In genomic region chr1:128416584-128417532, GRCm38 (mm10) we compare ENCODE assay signal across 8 mouse cellular contexts. TPM values are rescaled to one million over a fixed set of nuclear protein-coding genes. Genes with fewer than 3 reads are reported as not detected.
DNase-seq lines count a peak whose midpoint lies in the region; ATAC-seq and TF ChIP-seq lines count a peak whose summit lies in the region.

Dars (minus strand) TSS chr1:128417368.

- H3K27me3 ChIP-seq in hindbrain, postnatal 0 days (ENCODE audit: insufficient read depth, low read length), result no peaks in the 10 kb centered on the region

- H3K4me2 ChIP-seq in hindbrain, postnatal 0 days (ENCODE audit: low read depth, low read length), result peak within 1 kb of the TSS; percentile 82

- no peak for TF ChIP-seq CTCF in gastrocnemius, adult 2 months (IDR thresholded peaks at IDR 0.05)
- no peak for TF ChIP-seq CTCF in hindbrain, postnatal 0 days (IDR thresholded peaks at IDR 0.05; ENCODE audit: low read depth)
- TF ChIP-seq CTCF in left cerebral cortex, adult 2 months (IDR thresholded peaks at IDR 0.05), result no peak

- peak within 1 kb of the TSS; percentile 96 for H3K27ac ChIP-seq in gastrocnemius, adult 2 months
- peak within 1 kb of the TSS; percentile 94 for H3K27ac ChIP-seq in hindbrain, postnatal 0 days
- H3K27ac ChIP-seq in left cerebral cortex, adult 2 months, result peak within 1 kb of the TSS; percentile 94

- peak within 1 kb of the TSS; percentile 86 for H3K4me3 ChIP-seq in gastrocnemius, adult 2 months
- H3K4me3 ChIP-seq in hindbrain, postnatal 0 days (ENCODE audit: low read length), result peak within 1 kb of the TSS; percentile 73
- H3K4me3 ChIP-seq in left cerebral cortex, adult 2 months, result peak within 1 kb of the TSS; percentile 97

- no peaks in the 10 kb centered on the region for H3K9me3 ChIP-seq in hindbrain, postnatal 0 days (ENCODE audit: low read length)

- no peaks in the 10 kb centered on the region; the same call in 1 of the 2 replicates for H3K36me3 ChIP-seq in hindbrain, postnatal 0 days (ENCODE audit: insufficient read depth, low read length)

- peak; percentile 97 for ATAC-seq in hindbrain, postnatal 0 days
- ATAC-seq in megakaryocyte, adult 5-6 weeks (ENCODE audit: poor library complexity, severe bottlenecking), result peak; percentile 94

- H3K9ac ChIP-seq in hindbrain, postnatal 0 days (replicated peaks; ENCODE audit: low read length), result peak within 1 kb of the TSS; percentile 98

- WGBS in hindbrain, postnatal 0 days, result under 1% methylated on average over 61 of the region's 68 CpGs

- intact Hi-C loops in gastrocnemius, adult 2 months (cut with DNase I), result loop anchor here (5.0 kb wide), 1 partner anchor 40 kb away; no protein-coding TSS in a partner anchor
- intact Hi-C loops in left cerebral cortex, adult 2 months (cut with DNase I), result loop anchor here (2.0 to 5.0 kb wide), 2 partner anchors 176 to 315 kb away; partner anchors contain the start of genes Cxcr4, R3hdm1 and Zranb3

- peak; percentile 87 for DNase-seq in WW6 (ENCODE audit: low read depth, low spot score)
- DNase-seq in cerebellum, postnatal 4 days (ENCODE audit: low spot score in 2 of 2), result peak; percentile 69 to 95
- peak; percentile 94 for DNase-seq in gastrocnemius, adult 2 months
- peak; percentile 96 for DNase-seq in hindbrain, postnatal 0 days (ENCODE audit: low spot score)
- DNase-seq in left cerebral cortex, adult 2 months (ENCODE audit: extremely low spot score in 1 of 2, low spot score in 2 of 2), result peak; percentile 92 to 94
- peak; percentile 88 to 91 for DNase-seq in right cerebral cortex, adult 2 months (ENCODE audit: low spot score in 2 of 2)
- DNase-seq in urinary bladder, postnatal 14 days (ENCODE audit: low spot score), result peak; percentile 92

- H3K4me1 ChIP-seq in hindbrain, postnatal 0 days (ENCODE audit: insufficient read depth, low read length), result no peaks in the 10 kb centered on the region

RNA-seq across cellular contexts. Expression of gene Dars, which starts in this region (rescaled TPM):
- total RNA-seq in gastrocnemius, adult 2 months (2021), result 10 to 100 TPM; 64.7 to 77.0 TPM
- total RNA-seq in hindbrain, postnatal 0 days (2014; rRNA removed), result 53.8 and 64.0 TPM in 2 replicates
- polyA plus RNA-seq in hindbrain, postnatal 0 days (2015; fragmentation: Nextera tagmentation; extraction: Ambion mirVana), result 130 and 139 TPM in 2 replicates
- total RNA-seq in left cerebral cortex, adult 2 months (2021), result 10 to 100 TPM; 48.9 to 49.6 TPM
- total RNA-seq in megakaryocyte, adult 5-6 weeks (2015), result 101 and 106 TPM in 2 replicates
- total RNA-seq in megakaryocyte, adult 5-6 weeks (2017), result 149 and 150 TPM in 2 replicates

Comparison
In these comparisons a context has a peak if more than half of its experiments do, and no peak if none do; other contexts are left out.
1. Peak in every context shown above with its lines: DNase-seq, ATAC-seq, H3K4me3 ChIP-seq and H3K27ac ChIP-seq.